Mouse (Mus musculus): ENCODE results near the gene Olfr312. TPM values are rescaled to one million over a fixed set of nuclear protein-coding genes. Genes with fewer than 3 reads are reported as not detected.
"Not testable (repeated sequence)": the region's sequence is repeated elsewhere in the genome, so short reads cannot be mapped to it uniquely, and the experiment has no call there.

Gene Olfr312
- total RNA-seq (2014; rRNA removed) (not detected in 2 replicates), polyA plus RNA-seq (2015; fragmentation: Nextera tagmentation; extraction: Ambion mirVana) (not detected in 2 replicates)

DNA sequence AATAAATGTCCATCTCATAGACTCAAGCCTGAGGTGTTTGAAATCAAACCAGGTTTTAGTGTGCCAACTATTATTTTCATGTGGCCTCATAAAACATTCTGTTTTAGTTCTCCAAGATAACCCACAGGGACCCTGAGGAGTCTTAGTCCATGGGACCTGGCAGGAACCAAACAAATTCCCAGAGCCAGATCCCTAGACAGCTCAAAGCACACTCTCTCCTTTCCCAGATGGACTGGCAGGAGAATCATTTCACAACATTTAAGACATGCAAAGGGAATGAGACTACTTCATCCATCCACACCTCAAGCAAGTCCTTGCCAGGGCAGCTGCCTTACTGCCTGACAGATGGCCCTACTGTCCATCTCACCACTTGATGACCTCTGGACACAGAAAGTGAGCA lies at the start of gene Olfr312:
Gene Olfr312 (plus strand): TSS at position 301 of the 400 bp plus-strand sequence.
- H3K9ac ChIP-seq (replicated peaks; ENCODE audit: low read length); ATAC-seq; H3K9me3 ChIP-seq (ENCODE audit: low read length); DNase-seq (ENCODE audit: low spot score); H3K27me3 ChIP-seq (ENCODE audit: insufficient read depth, low read length); H3K36me3 ChIP-seq (ENCODE audit: insufficient read depth, low read length); H3K4me2 ChIP-seq (ENCODE audit: low read depth, low read length); H3K4me1 ChIP-seq (ENCODE audit: insufficient read depth, low read length); H3K27ac ChIP-seq; H3K4me3 ChIP-seq (ENCODE audit: low read length): not testable (repeated sequence)

DNA sequence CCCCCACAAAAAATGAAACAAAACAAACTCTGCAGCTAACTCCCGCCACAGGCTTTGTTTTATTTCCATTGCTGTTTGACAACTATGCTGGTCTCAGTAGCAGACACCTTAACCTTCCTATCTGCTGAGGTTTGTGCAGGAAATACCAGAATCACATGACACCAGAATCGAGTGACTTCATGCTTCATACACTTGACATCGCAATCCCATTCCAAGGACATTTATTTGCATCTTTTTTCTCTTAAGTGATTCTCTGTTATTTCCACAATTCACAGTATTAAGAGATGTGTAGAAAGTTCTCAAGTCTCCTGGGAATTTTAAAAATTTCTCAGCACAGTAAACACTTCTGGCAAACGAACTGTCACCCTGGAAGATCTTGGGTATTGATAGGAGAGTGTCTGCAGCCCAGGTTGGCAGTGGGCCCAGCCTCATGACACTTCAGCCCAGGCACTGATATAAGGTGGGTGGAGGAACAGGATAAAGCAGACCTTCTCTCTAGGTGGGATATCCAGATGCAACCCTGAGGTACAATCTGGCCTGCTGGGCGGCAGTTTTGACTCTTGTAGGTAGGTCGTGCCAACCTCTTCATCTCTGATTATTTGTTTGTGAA lies 46.5 kb upstream of the Olfr312 start, which contains the start of gene Olfr314:
Gene Olfr314 (plus strand): TSS at position 473 of the 610 bp plus-strand sequence.
- Histone ChIP-seq H3K9me3 (ENCODE audit: low read length) (no peaks in the 10 kb centered on the region), H3K4me1 (ENCODE audit: insufficient read depth, low read length) (no peaks in the 10 kb centered on the region), H3K4me3 (ENCODE audit: low read length) (no peak within 1 kb of the TSS), H3K9ac (replicated peaks; ENCODE audit: low read length) (no peak within 1 kb of the TSS), H3K4me2 (ENCODE audit: low read depth, low read length) (no peak within 1 kb of the TSS), H3K36me3 (ENCODE audit: insufficient read depth, low read length) (no peaks in the 10 kb centered on the region), H3K27me3 (ENCODE audit: insufficient read depth, low read length) (no peaks in the 10 kb centered on the region), H3K27ac (no peak within 1 kb of the TSS)
- 84% methylated on average over 6 of the region's 6 CpGs for WGBS
- ATAC-seq (no peak), DNase-seq (ENCODE audit: low spot score) (no peak)
- no peak for TF ChIP-seq CTCF (IDR thresholded peaks at IDR 0.05; ENCODE audit: low read depth)

DNA sequence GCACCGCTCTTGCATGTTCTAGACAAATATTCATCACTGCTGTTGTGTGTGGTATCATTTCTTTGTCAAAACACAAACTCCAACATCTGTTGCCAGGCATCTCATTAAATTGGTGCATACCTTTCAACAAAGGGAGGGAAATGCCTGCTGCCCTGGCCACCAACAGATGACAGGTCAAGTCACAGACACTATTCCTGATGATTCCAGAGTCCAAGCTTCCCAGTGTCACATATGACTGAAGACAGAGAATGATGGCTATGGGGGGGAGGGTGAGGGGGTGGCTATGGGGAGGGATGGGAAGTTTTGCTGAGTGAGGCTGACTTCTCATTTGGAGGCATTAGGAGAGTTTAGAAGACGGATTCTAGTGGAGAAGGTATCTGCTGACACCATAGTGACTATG lies 44.9 kb upstream of the Olfr312 start:
- no peak overlapping the region for H3K4me2 ChIP-seq (ENCODE audit: low read depth, low read length)
- H3K27me3 ChIP-seq (ENCODE audit: insufficient read depth, low read length), result no peaks in the 10 kb centered on the region
- no peak overlapping the region for H3K4me3 ChIP-seq (ENCODE audit: low read length)
- DNase-seq (ENCODE audit: low spot score), result no peak
- no peaks in the 10 kb centered on the region for H3K36me3 ChIP-seq (ENCODE audit: insufficient read depth, low read length)
- no peak overlapping the region for H3K27ac ChIP-seq
- 86% methylated on average over 2 of the region's 2 CpGs for WGBS
- no peak for ATAC-seq
- H3K9ac ChIP-seq (replicated peaks; ENCODE audit: low read length), result no peak overlapping the region
- TF ChIP-seq CTCF (IDR thresholded peaks at IDR 0.05; ENCODE audit: low read depth), result no peak
- H3K4me1 ChIP-seq (ENCODE audit: insufficient read depth, low read length), result no peaks in the 10 kb centered on the region
- H3K9me3 ChIP-seq (ENCODE audit: low read length), result no peaks in the 10 kb centered on the region

DNA sequence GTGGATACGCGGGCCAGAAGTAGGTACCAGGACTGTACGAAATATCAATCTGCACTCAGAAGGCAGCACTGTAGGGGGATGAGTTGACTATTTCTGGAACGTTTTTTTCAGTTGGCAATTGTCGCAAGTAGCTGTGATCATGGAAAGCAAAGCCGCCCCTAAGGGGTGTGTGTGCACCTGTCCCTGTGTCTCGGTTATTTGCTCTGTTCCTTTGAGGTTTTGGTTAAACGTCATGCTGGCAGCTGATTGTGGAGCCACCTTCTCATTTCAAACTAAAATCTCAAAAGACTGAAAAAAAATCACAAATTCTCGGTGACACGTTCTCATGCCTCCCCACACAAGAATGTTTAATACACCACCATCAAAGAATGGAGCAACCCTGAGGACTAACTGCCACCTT lies 41.4 kb upstream of the Olfr312 start:
- Histone ChIP-seq H3K36me3 (ENCODE audit: insufficient read depth, low read length) (no peaks in the 10 kb centered on the region), H3K9me3 (ENCODE audit: low read length) (no peaks in the 10 kb centered on the region), H3K4me1 (ENCODE audit: insufficient read depth, low read length) (no peaks in the 10 kb centered on the region), H3K4me2 (ENCODE audit: low read depth, low read length) (no peak overlapping the region), H3K9ac (replicated peaks; ENCODE audit: low read length) (no peak overlapping the region), H3K27me3 (ENCODE audit: insufficient read depth, low read length) (no peaks in the 10 kb centered on the region), H3K27ac (no peak overlapping the region), H3K4me3 (ENCODE audit: low read length) (no peak overlapping the region)
- WGBS, result 87% methylated on average over 10 of the region's 10 CpGs
- ATAC-seq (no peak), DNase-seq (ENCODE audit: low spot score) (no peak)
- no peak for TF ChIP-seq CTCF (IDR thresholded peaks at IDR 0.05; ENCODE audit: low read depth)

DNA sequence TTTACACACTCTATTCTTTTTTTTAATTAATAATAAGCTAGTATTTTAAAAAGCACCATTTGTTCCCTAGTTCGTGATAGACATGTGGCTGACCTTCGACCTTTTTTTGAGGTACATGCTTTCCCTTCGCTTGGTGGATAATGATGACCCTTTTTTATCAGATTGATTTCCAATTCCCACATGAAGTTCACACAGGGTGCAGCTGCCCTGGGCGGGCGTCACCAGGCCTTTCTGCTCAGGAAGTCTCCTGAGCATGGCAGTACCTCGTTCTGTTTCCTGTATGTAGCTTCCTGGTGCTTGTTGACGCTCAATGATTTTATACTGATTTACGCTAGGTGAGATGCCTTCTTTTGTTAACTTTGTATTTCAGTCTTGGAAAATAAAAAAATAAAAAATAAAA lies 40.7 kb upstream of the Olfr312 start:
- 85% methylated on average over 8 of the region's 8 CpGs for WGBS
- DNase-seq (ENCODE audit: low spot score) (no peak), ATAC-seq (no peak)
- no peak overlapping the region for H3K9ac ChIP-seq (replicated peaks; ENCODE audit: low read length)
- H3K4me1 ChIP-seq (ENCODE audit: insufficient read depth, low read length), result no peaks in the 10 kb centered on the region
- no peaks in the 10 kb centered on the region for H3K9me3 ChIP-seq (ENCODE audit: low read length)
- H3K27ac ChIP-seq, result no peak overlapping the region
- no peak overlapping the region for H3K4me2 ChIP-seq (ENCODE audit: low read depth, low read length)
- no peak for TF ChIP-seq CTCF (IDR thresholded peaks at IDR 0.05; ENCODE audit: low read depth)
- no peak overlapping the region for H3K4me3 ChIP-seq (ENCODE audit: low read length)
- H3K36me3 ChIP-seq (ENCODE audit: insufficient read depth, low read length), result no peaks in the 10 kb centered on the region
- no peaks in the 10 kb centered on the region for H3K27me3 ChIP-seq (ENCODE audit: insufficient read depth, low read length)

DNA sequence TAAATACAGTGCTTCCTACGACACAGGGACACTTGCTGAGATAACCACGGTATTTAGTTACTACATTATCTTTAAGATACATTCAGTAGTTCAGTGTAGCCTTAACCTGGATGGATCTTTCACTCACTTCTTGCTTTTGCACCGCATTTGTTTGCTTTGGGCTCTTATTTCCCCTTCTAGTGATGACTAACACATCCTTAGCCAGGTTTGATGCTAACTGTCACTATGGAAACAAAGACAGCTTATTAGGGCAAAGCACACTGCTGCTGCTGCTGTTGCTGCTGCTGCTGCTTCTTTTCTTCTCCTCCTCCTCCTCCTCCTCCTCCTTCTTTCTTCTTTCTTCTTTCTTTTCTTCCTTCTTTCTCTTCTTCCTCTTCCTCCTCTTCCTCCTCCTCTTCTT lies 39.5 kb upstream of the Olfr312 start:
- DNase-seq (ENCODE audit: low spot score) (peak; percentile 7), ATAC-seq (no peak)
- Histone ChIP-seq H3K4me1 (ENCODE audit: insufficient read depth, low read length) (no peaks in the 10 kb centered on the region), H3K4me3 (ENCODE audit: low read length) (no peak overlapping the region), H3K9me3 (ENCODE audit: low read length) (no peaks in the 10 kb centered on the region), H3K27me3 (ENCODE audit: insufficient read depth, low read length) (no peaks in the 10 kb centered on the region), H3K9ac (replicated peaks; ENCODE audit: low read length) (no peak overlapping the region), H3K27ac (no peak overlapping the region), H3K36me3 (ENCODE audit: insufficient read depth, low read length) (no peaks in the 10 kb centered on the region), H3K4me2 (ENCODE audit: low read depth, low read length) (no peak overlapping the region)
- no peak for TF ChIP-seq CTCF (IDR thresholded peaks at IDR 0.05; ENCODE audit: low read depth)
- WGBS, result 27% methylated on average over 3 of the region's 3 CpGs

DNA sequence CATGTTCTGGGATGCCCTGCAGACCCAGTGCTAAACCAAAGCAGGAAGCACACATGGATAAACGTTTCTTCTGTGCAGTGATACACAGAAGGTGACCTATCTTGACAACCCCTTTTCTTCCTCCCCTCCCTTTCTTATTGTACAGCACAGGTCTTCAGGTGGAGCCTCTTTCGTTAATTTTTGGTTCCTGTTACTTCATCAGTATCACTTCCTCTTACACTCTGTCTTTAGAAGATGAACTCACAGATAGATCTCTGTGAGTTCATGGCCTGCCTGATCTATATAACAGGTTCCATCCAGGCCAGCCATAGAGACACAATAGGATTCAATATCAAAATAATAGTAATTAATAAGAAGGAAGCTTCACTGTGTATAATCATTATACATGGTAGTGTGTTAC lies 39.0 kb upstream of the Olfr312 start:
- Histone ChIP-seq H3K27me3 (ENCODE audit: insufficient read depth, low read length) (no peaks in the 10 kb centered on the region), H3K4me3 (ENCODE audit: low read length) (no peak overlapping the region), H3K36me3 (ENCODE audit: insufficient read depth, low read length) (no peaks in the 10 kb centered on the region), H3K9me3 (ENCODE audit: low read length) (no peaks in the 10 kb centered on the region), H3K9ac (replicated peaks; ENCODE audit: low read length) (no peak overlapping the region), H3K27ac (no peak overlapping the region), H3K4me1 (ENCODE audit: insufficient read depth, low read length) (no peaks in the 10 kb centered on the region), H3K4me2 (ENCODE audit: low read depth, low read length) (no peak overlapping the region)
- ATAC-seq (no peak), DNase-seq (ENCODE audit: low spot score) (no peak)
- no peak for TF ChIP-seq CTCF (IDR thresholded peaks at IDR 0.05; ENCODE audit: low read depth)
- 59% methylated on average over 2 of the region's 2 CpGs for WGBS

Data from hindbrain, postnatal 0 days (tissue).